Mouse (Mus musculus) liver, embryonic 16.5 days (tissue): ENCODE data around the gene Lce1a1. TPM values are rescaled to one million over a fixed set of nuclear protein-coding genes. Genes with fewer than 3 reads are reported as not detected.

Source experiments
- ATAC-seq: fragments of 200-750 bp; cut with Nextera tagmentation; 2 replicates; pipeline ENCODE4 v1.8.0; 2017; ENCODE audit warnings: low read depth, mild to moderate bottlenecking, moderate number of reproducible peaks, moderate library complexity
- H3K27ac ChIP-seq: fragments of 300-500 bp; sonication (generic); 2 replicates; pipeline ENCODE4 v1.5.1; 2014; ENCODE audit warnings: mild to moderate bottlenecking, low read length
- H3K27me3 ChIP-seq: fragments of 300-500 bp; sonication (generic); 2 replicates; pipeline ENCODE4 v1.6.1; 2014; ENCODE audit warnings: low read depth, low read length, mixed read lengths; ENCODE audit not compliant: control insufficient read depth, insufficient read depth
- H3K36me3 ChIP-seq: fragments of 300-500 bp; sonication (generic); 2 replicates; pipeline ENCODE4 v1.6.1; 2014; ENCODE audit warnings: mild to moderate bottlenecking; ENCODE audit not compliant: control insufficient read depth, insufficient read depth
- H3K4me1 ChIP-seq: fragments of 300-500 bp; sonication (generic); 2 replicates; pipeline ENCODE4 v1.6.1; 2014; ENCODE audit warnings: low read depth, low read length, mixed read lengths; ENCODE audit not compliant: control insufficient read depth
- H3K4me2 ChIP-seq: fragments of 300-500 bp; sonication (generic); 2 replicates; pipeline ENCODE4 v1.6.1; 2014; ENCODE audit warnings: low read depth, low read length, mixed read lengths
- H3K4me3 ChIP-seq: fragments of 300-500 bp; sonication (generic); 2 replicates; pipeline ENCODE4 v1.5.1; 2014; ENCODE audit warnings: low read depth, mild to moderate bottlenecking, low read length
- H3K9ac ChIP-seq: fragments of 300-500 bp; sonication (generic); 2 replicates; pipeline ENCODE4 v1.6.1; 2014; ENCODE audit warnings: low read depth, low read length
- H3K9me3 ChIP-seq: fragments of 300-500 bp; sonication (generic); replicated peaks from 2 replicates; pipeline ENCODE4 v1.6.1; 2016; ENCODE audit warnings: low read length; ENCODE audit not compliant: control insufficient read depth
- WGBS: fragments of 180-500 bp; shearing (Covaris S2); extraction: QIAGEN DNeasy Blood & Tissue Kit; methylation state at CpG from one replicate; pipeline ENCODE4 v1.1.7; 2014; ENCODE audit not compliant: insufficient replicate concordance; 5-methylcytosine and 5-hydroxymethylcytosine counted together
- polyA plus RNA-seq: library from polyadenylated mRNA; unstranded; fragments of >200 nt; fragmentation: Nextera tagmentation; extraction: Ambion mirVana; gene quantifications from 2 replicates; pipeline ENCODE4 v1.2.1, GENCODE M21; 2015

Lce1a1 gene
- polyA plus RNA-seq, 1 experiment from 2014 or later = not detected

DNA sequence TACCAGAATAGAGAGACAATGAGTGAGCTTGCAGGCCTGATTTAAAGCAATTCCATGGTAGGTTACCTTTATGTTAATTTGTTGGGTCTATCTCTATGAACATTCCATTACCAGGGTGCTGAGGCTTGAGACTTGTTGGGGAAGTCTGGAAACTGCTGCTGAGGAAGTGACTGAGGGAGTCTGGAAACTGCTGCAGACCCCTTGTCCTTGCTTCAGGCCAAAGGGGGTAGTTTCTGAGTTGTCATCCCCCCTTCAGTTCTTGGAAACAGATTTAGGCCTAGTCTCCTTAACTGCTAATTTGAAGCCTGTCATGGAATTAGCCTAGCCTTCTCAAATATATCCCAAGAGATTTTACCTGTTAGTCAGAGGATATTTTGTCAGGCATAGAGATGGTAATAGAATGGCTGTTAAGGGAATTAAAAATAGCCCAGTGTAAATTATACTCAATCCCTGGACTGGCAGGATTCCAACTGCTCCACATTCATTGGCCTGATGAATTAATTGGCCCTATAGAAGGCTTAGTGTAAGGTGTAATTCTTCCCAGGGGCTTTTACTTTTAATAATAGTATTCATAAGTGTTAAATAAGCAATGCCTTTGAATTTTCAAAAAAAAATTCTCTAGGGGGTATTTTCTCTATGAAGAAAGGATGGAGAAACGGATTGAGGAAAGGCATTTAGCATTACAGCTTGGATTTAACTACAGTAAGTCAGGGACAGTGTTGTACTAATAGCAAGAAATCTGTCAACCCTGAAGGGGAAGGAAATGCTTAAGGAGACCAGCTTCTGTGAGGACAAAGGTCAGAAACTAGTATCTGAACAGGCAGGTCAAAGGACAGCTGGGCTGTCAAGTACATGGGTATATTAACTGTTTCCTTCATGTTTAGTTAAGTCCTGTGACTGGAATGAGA is 10.1 kb downstream of the Lce1a1 start:
- WGBS = 35% methylated on average over 1 of the region's 1 CpGs
- no peak overlapping the region for H3K27ac ChIP-seq
- no peak for ATAC-seq
- no peaks in the 10 kb centered on the region for H3K4me1 ChIP-seq
- no peaks in the 10 kb centered on the region for H3K27me3 ChIP-seq
- H3K4me2 ChIP-seq = no peak overlapping the region
- no peak overlapping the region for H3K4me3 ChIP-seq
- no peak overlapping the region for H3K9ac ChIP-seq
- no peaks in the 10 kb centered on the region for H3K9me3 ChIP-seq
- H3K36me3 ChIP-seq = no peaks in the 10 kb centered on the region

DNA sequence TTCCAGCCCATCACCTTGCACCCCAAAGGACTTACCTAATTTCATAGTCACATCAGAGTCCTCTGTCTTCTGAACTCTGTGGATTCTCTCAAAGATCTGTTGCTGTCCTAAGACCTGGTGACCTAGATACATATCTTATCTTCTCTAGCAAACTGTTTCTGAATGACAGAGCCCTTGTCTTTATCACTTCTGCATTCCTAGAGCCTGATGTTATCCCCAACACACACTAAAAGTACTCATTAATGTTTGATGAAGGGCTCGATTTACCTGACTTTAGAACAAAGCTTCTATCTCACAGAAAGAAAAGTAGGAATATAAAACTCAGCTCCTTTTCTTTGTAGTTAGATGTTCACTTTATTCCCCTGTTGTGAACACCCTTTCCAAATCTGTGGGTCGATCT is 26.5 kb downstream of the Lce1a1 start, which contains the start of gene Lce6a:
Gene Lce6a (minus strand): TSS at position 101 of the 400 bp plus-strand sequence.
- Histone ChIP-seq H3K4me2 (no peak within 1 kb of the TSS), H3K9ac (no peak within 1 kb of the TSS), H3K27ac (no peak within 1 kb of the TSS), H3K9me3 (no peaks in the 10 kb centered on the region), H3K27me3 (no peaks in the 10 kb centered on the region), H3K4me1 (no peaks in the 10 kb centered on the region), H3K4me3 (no peak within 1 kb of the TSS), H3K36me3 (no peaks in the 10 kb centered on the region)
- ATAC-seq = no peak
- WGBS = 58% methylated on average over 2 of the region's 2 CpGs

DNA sequence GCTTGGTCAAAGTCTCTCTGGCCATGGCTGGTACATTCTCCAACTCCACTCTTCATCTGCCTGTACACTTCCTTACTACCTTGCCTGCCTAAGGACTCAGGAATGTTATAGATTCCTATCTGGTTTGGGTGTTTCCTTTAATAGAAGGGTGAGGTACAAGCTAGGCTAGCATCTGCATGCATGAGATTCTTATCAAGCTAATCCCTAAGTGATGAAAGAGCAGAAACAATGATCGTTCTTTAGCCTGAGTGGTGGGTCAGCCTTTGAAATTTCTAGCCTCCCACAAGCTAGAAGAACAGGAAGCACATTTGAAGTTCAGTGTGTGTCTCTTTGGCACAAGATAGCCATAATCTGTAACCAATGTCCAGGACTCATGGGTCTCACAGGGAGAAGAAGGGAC is 38.3 kb downstream of the Lce1a1 start:
- no peaks in the 10 kb centered on the region for H3K27me3 ChIP-seq
- no peaks in the 10 kb centered on the region for H3K4me1 ChIP-seq
- H3K4me3 ChIP-seq = no peak overlapping the region
- no peak overlapping the region for H3K27ac ChIP-seq
- H3K9ac ChIP-seq = no peak overlapping the region
- no peak overlapping the region for H3K4me2 ChIP-seq
- ATAC-seq = no peak
- no peaks in the 10 kb centered on the region for H3K9me3 ChIP-seq
- no peaks in the 10 kb centered on the region for H3K36me3 ChIP-seq
- WGBS = 30% methylated on average over 1 of the region's 1 CpGs

DNA sequence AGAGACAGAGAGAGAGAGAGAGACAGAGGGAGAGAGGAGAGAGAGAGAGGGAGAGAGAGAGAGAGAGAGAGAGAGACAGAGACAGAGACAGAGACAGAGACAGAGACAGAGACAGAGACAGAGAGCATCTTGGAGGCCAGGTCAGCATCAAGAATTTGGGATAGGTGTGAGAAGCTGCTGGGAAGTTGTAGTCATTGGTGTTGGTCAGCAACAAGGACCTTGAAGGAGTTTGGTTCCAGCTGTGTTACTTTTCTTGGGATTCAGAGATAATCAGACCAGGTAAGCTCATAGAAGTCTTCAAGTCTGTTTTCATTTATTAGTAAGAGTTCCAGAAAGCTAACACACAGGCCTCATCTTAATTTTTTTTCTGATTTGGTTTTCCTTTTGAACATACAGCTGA is 40.7 kb downstream of the Lce1a1 start, which contains the start of gene 2210017I01Rik:
Gene 2210017I01Rik (minus strand): TSS at position 101 of the 400 bp plus-strand sequence.
- H3K4me2 ChIP-seq = no peak within 1 kb of the TSS
- H3K27ac ChIP-seq = no peak within 1 kb of the TSS
- no peaks in the 10 kb centered on the region for H3K9me3 ChIP-seq
- no peak within 1 kb of the TSS for H3K4me3 ChIP-seq
- no peak for ATAC-seq
- H3K27me3 ChIP-seq = no peaks in the 10 kb centered on the region
- no peaks in the 10 kb centered on the region for H3K4me1 ChIP-seq
- no peak within 1 kb of the TSS for H3K9ac ChIP-seq
- no peaks in the 10 kb centered on the region for H3K36me3 ChIP-seq

DNA sequence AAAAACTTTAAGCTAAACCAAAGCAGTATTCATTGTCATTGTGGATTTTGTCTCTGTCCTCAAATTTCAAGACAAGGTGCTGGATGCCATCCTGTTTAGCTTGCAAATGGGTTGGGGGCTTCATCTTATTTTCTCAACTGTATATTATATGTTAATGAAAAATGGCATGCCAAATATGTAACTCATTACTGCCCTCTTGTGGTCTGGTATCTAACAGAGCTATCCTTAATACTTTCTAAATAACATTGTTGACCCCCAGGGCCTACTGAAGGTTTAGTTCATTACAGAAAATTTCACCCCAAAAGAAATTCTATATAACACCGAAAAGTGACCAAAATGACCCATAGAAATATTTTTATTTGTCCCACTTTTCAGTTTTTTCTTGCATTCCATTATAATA is 45.9 kb downstream of the Lce1a1 start:
- H3K9me3 ChIP-seq = no peaks in the 10 kb centered on the region
- H3K4me1 ChIP-seq = no peaks in the 10 kb centered on the region
- H3K27me3 ChIP-seq = no peaks in the 10 kb centered on the region
- no peaks in the 10 kb centered on the region for H3K36me3 ChIP-seq
- no peak for ATAC-seq
- no peak overlapping the region for H3K4me3 ChIP-seq
- no peak overlapping the region for H3K4me2 ChIP-seq
- H3K27ac ChIP-seq = no peak overlapping the region
- H3K9ac ChIP-seq = no peak overlapping the region
- WGBS = 14% methylated on average over 1 of the region's 1 CpGs

DNA sequence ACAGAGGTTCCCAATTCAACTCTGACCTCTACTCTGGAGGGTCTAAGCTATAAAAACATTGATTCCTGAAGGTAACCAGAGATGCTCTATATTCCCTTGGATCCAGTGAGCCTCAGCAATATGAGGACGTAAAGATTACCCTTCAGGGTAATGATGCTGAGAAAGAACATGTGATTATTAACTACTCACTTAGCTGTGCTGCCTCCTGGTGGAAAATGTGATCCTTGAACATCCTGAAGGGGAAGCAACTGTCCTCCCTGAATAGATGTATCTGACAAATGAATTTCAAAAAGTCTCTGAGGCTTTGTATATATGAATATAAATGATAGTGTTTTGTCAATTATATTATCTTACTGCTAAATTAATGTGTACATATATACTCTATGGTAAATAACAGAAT is 47.7 kb downstream of the Lce1a1 start:
- no peaks in the 10 kb centered on the region for H3K36me3 ChIP-seq
- no peaks in the 10 kb centered on the region for H3K27me3 ChIP-seq
- no peak overlapping the region for H3K9ac ChIP-seq
- H3K4me2 ChIP-seq = no peak overlapping the region
- ATAC-seq = no peak
- 32% methylated on average over 1 of the region's 1 CpGs for WGBS
- no peak overlapping the region for H3K4me3 ChIP-seq
- H3K4me1 ChIP-seq = no peaks in the 10 kb centered on the region
- H3K9me3 ChIP-seq = no peaks in the 10 kb centered on the region
- H3K27ac ChIP-seq = no peak overlapping the region

DNA sequence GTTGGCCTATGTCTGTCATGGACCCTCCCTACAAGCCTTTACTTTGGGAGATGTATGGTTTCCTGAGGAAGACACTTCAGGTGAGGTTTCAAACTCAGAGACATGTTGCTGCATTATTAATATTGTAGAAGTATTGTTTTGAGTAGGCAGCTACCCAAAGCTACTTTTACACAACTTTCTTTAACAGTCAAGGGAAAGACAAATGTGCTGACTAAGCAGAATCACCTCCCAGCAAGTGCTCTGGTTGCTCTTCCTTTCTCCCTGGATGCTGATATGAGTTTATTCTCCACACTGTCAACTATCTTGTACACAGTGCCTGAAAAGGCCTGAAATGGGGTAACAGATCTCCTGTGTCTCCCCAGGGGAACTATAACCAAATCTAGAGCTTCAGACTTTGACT is 48.1 kb downstream of the Lce1a1 start:
- Histone ChIP-seq H3K4me1 (no peaks in the 10 kb centered on the region), H3K9me3 (no peaks in the 10 kb centered on the region), H3K4me2 (no peak overlapping the region), H3K9ac (no peak overlapping the region), H3K36me3 (no peaks in the 10 kb centered on the region), H3K4me3 (no peak overlapping the region), H3K27ac (no peak overlapping the region), H3K27me3 (no peaks in the 10 kb centered on the region)
- ATAC-seq = no peak

DNA sequence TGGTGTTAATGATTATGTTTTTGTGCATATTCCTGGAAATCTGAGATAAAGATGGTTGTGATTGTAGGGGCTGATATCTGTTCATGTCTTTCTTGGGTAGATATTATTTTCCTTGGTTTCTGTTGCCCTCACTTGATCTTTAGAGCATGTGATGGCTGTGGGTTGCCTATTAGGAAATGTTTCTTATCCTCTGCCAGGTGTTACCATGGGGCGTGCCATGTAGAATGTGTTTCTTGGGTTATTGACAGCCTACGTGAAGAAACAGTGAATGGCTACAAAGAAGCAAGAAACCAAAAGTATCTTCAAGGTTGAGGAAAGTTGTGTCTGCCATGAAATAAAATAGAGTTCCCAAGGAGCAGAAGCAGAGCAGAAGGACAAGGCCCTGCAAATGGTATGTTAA is 49.7 kb downstream of the Lce1a1 start:
- 80% methylated on average over 2 of the region's 2 CpGs for WGBS
- Histone ChIP-seq H3K4me1 (no peaks in the 10 kb centered on the region), H3K4me3 (no peak overlapping the region), H3K36me3 (no peaks in the 10 kb centered on the region), H3K27me3 (no peaks in the 10 kb centered on the region), H3K4me2 (no peak overlapping the region), H3K9me3 (no peaks in the 10 kb centered on the region), H3K9ac (no peak overlapping the region), H3K27ac (no peak overlapping the region)
- ATAC-seq = no peak
